In the genomic region with DNA sequence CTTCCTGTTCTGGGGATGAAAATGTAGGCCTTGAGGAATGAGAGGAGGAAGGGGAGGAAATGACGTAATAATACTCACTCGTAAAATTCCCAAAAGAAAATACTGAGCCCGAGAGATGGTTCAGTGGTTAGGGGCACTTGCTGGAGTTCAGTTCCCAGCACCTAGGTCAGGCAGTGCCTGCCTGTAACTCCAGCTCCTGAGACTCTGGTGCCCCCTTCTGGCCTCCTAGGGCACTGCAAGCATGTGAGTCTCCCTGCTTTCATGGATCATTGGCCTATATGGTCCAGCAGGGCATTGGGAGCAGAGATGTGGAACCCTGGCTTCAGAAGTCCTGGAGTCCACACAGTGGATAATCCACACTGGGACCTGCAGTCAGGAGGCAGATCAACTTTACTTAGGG, we compare ENCODE assay signal across 10 mouse cellular contexts. TPM values are rescaled to one million over a fixed set of nuclear protein-coding genes. Genes with fewer than 3 reads are reported as not detected.
DNase-seq lines count a peak whose midpoint lies in the region; TF ChIP-seq lines count a peak whose summit lies in the region.
"Had no signal": no experiment of that assay in that cellular context is flagged by ENCODE, and none has a peak within 500 bp of the region (broad histone marks: within the 10 kb centered on the region; RNA-seq: fewer than 3 reads in every experiment).

No protein-coding gene starts in this region.

- H3K9me3 ChIP-seq in E14TG2a.4 (ENCODE audit: low read length): peaks cover 13% of the 10 kb centered on the region

- no peaks in the 10 kb centered on the region for H3K27me3 ChIP-seq in E14TG2a.4 (ENCODE audit: insufficient read depth, low read length)
- H3K27me3 ChIP-seq: forebrain, embryonic 15.5 days had no signal

- H3K4me3 ChIP-seq in left cerebral cortex, adult 2 months: no peak overlapping the region
- no peak overlapping the region for H3K4me3 ChIP-seq in E14TG2a.4 (replicated peaks; ENCODE audit: low read length)
- H3K4me3 ChIP-seq: forebrain, embryonic 15.5 days had no signal

- H3K36me3 ChIP-seq in E14TG2a.4 (ENCODE audit: insufficient read depth, low read length): no peaks in the 10 kb centered on the region
- H3K36me3 ChIP-seq: forebrain, embryonic 15.5 days had no signal

- H3K27ac ChIP-seq in left cerebral cortex, adult 2 months: no peak overlapping the region
- H3K27ac ChIP-seq: forebrain, embryonic 15.5 days had no signal

- DNase-seq in left cerebral cortex, adult 2 months (ENCODE audit: extremely low spot score in 1 of 2, low spot score in 2 of 2): no peak
- DNase-seq in left cerebral cortex, adult 8-10 months (ENCODE audit: low spot score in 2 of 2): no peak
- peak; percentile 40 for DNase-seq in B cell, adult 2 months
- DNase-seq in c-Kit-negative CD71-positive TER-119-positive erythroid progenitor cells, embryonic 14.5 days (ENCODE audit: low read depth, low spot score): peak; percentile 13
- no peak for DNase-seq in neural tube, embryonic 10.5 days (ENCODE audit: extremely low spot score, low spot score)
- no peak for DNase-seq in cerebellum, adult 18-20 months
- DNase-seq: gastrocnemius, postnatal 36 days; kidney, postnatal 14 days had no signal

- H3K4me1 ChIP-seq in E14TG2a.4 (replicated peaks; ENCODE audit: low read depth, low read length): peaks cover 74% of the 10 kb centered on the region

- TF ChIP-seq CTCF in left cerebral cortex, adult 2 months (IDR thresholded peaks at IDR 0.05): peak; percentile 31
- TF ChIP-seq CTCF in E14TG2a.4 (conservative IDR thresholded peaks at IDR 0.05; ENCODE audit: low read length): peak; percentile 80

- intact Hi-C loops in left cerebral cortex, adult 2 months (cut with DNase I): no loop called here

RNA-seq across cellular contexts. Expression of a gene that starts 13.2 kb away (rescaled TPM):
- 1 to 10 TPM; 2.2 to 2.8 TPM for total RNA-seq in left cerebral cortex, adult 2 months (2021)
- 1 to 10 TPM; 2.3 to 4.1 (median 3.6) TPM for total RNA-seq in left cerebral cortex, adult 8-10 months (2022)

RNA-seq across cellular contexts. Expression of a gene that starts 43.0 kb away (rescaled TPM):
- total RNA-seq in left cerebral cortex, adult 2 months (2021): 10 to 100 TPM in 1 of 2 experiments, 1 to 10 TPM in 1; 9.0 to 10.2 TPM
- 10 to 100 TPM in 2 of 4 experiments, 1 to 10 TPM in 2; 8.6 to 12.4 (median 10.0) TPM for total RNA-seq in left cerebral cortex, adult 8-10 months (2022)

RNA-seq across cellular contexts. Expression of a gene that starts 58.6 kb away (rescaled TPM):
- 100 to 1,000 TPM; 231 to 245 TPM for total RNA-seq in left cerebral cortex, adult 2 months (2021)
- total RNA-seq in left cerebral cortex, adult 8-10 months (2022): 100 to 1,000 TPM; 229 to 258 (median 236) TPM

Comparison
In these comparisons a context has a peak if more than half of its experiments do, and no peak if none do; other contexts are left out.
1. DNase-seq: peak in B cell, adult 2 months (2 of 2) and c-Kit-negative CD71-positive TER-119-positive erythroid progenitor cells, embryonic 14.5 days (single experiment); none in left cerebral cortex, adult 2 months (0 of 2), left cerebral cortex, adult 8-10 months (0 of 2), neural tube, embryonic 10.5 days (single experiment) and cerebellum, adult 18-20 months (0 of 2).